Mouse (Mus musculus) granulocyte monocyte progenitor cell, adult 5-6 weeks (primary cell): ENCODE data around the gene Rgs6. TPM values are rescaled to one million over a fixed set of nuclear protein-coding genes. Genes with fewer than 3 reads are reported as not detected.
A peak's percentile ranks its signal among the peaks of the same experiment; 100 is the strongest.

Source experiments
- ATAC-seq: replicated peaks from 2 replicates; pipeline ENCODE4 v1.8.0; 2016; ENCODE audit warnings: mild to moderate bottlenecking, moderate TSS enrichment, inconsistent platforms; ENCODE audit not compliant: poor library complexity, severe bottlenecking
- total RNA-seq, 2 experiments: library from RNA; stranded (forward) in 1 of 2; stranded (reverse) in 1 of 2; fragments of 200-712, 200-1000 nt in 1 of 2; fragments of >200 nt in 1 of 2; fragmentation: Nextera tagmentation in 1 of 2; gene quantifications; 2 replicates each; pipeline ENCODE4 v1.2.3; 2014 to 2017

The Rgs6 gene
- total RNA-seq, 2 experiments from 2014 or later: not detected

GRCm38 (mm10) chr12:83112283-83112682, 524.2 kb downstream of the Rgs6 start:
- no peak for ATAC-seq

GRCm38 (mm10) chr12:83112901-83113628, 525.0 kb downstream of the Rgs6 start:
- no peak for ATAC-seq

DNA sequence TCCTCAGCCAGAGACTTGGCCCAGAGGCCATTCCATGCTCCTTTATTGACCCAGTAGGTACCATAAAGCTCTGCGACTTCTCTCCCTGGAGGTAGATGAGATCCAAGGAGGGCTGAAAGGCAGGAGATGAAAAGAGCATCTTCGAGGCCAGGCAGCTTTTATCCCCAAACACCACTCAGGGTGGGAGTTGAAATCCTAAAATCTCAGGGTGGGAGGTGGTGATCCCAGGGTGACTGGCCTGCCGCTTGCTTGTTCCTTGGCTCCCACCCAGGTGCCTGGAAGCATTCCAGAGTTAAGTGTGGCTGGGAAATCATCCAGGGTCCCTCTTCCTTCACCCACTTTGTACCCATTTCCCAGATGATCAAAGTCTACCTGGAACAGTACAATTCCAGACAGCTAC, 525.9 kb downstream of the Rgs6 start:
- ATAC-seq: no peak

- peak; percentile 40; the same call in 1 of the 2 replicates for ATAC-seq
These were observed 526.4 kb downstream of the Rgs6 start for GRCm38 (mm10) chr12:83114396-83115053.

DNA sequence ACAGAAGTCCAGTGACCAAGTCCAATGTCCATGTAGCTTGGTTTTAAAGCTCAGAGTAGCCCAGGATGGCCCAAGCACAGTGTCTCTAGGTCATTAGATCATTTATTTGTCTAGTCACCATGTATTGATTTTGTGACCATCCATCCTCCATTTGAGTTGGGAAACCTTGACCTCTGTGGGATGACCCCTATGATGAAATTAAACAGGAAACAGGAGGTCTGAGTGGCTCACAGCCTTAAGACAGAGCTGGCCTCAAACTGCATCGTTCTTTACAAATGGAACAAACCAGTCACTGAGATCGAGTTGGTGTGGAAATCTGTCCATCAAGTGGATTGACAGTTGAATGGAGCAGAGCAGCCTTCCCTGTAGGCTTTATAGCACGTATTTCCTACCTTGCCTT, 536.0 kb downstream of the Rgs6 start:
- ATAC-seq: no peak; the same call in 1 of the 2 replicates

DNA sequence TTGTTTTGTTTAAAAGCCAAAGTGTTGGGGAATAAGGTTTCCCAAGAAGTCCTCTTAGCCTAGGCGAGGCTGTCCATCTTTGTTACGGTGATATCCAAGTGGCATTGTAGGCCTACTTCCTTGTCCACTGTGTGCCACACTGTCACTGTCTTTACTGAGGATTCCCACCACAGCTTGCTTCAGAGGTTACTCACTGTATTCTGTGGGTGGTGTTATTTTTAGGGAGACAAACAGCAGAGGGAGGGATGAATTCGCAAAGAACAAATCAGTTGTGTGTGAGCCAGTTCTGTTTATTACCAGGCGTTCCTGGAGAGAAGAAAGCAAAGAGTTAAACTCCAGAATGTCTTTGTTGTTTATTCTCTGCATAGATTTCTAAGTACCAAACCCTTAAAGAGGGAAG, 537.2 kb downstream of the Rgs6 start:
- no peak for ATAC-seq

- no peak for ATAC-seq
These were observed 538.8 kb downstream of the Rgs6 start for GRCm38 (mm10) chr12:83126923-83127322.

DNA sequence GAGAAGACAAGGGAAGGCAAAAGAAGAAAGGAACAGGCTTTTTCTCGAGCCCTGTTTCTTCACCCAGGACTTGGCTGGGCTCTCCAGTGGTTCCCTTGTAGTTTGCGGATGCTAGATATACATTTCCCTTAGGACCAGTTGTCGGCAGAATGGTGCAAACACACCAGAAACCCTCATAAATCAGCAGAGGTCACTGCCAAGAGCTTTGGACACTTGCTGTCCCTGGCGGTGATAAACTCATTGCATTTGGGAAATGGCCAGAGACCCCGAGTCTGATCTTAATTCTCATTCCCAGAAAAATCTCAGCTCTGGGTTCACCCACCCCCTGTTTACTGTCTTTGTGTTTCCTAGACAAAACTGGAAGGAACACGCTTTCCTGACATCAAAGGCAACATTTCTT, 539.9 kb downstream of the Rgs6 start:
- ATAC-seq: no peak

DNA sequence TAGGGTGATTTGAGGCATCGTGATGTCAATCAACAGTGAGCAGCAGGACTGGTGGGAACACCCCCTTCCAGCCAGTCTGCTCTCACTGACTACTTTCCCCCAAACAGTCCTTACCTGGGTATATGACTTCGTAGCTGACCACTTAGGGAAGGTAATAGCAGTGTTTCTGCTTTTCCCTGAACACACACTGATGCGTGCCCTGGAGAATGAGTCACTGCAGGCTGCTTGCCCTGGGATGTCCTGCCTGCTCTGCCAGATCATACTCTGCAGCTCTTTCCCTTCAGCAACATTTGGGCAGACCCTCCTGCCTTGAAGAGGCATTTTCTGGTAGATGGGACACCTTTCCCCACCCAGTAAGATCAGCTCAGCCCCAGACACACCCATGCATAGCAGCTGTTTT, 540.5 kb downstream of the Rgs6 start:
- ATAC-seq: no peak

DNA sequence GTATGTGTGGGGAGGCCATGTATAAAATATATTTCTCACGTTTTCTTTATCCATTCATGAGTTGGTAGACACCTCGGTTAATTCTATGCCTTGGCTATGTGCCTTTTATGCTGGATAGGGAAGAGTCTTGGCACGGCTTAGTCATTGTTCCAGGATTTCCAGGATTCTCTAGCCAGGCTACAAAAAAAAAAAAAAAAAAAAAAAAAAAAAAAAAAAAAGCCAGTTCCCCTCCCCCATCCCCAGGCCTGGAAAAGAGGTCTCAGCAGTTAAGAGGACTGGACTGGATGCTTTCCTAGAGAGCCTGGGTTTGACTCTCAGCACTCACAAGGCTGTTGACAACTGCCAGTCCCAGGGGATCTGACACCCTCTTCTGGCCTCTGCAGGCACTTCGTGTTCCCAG, 543.3 kb downstream of the Rgs6 start:
- no peak for ATAC-seq

GRCm38 (mm10) chr12:83133827-83134226, 545.7 kb downstream of the Rgs6 start:
- no peak for ATAC-seq

DNA sequence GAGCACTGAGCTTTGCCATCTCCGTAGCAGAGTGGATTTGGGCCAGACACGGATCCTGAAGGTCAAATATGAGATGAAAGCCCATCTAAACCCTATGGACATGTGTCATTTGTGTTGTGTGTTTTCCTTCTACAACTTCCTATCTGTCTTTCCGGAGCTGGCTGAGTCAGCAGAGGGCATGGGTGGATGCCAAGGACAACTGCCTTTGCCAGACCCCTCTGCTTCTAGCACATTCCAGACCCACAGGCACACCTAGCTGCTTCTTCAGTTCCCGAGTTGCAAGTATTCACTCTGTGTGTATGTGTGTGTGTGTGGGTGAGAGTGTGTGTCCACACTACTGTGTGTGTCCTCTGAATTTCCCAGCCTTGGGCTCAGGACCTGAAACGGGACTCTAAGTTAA, 547.9 kb downstream of the Rgs6 start:
- ATAC-seq: no peak

DNA sequence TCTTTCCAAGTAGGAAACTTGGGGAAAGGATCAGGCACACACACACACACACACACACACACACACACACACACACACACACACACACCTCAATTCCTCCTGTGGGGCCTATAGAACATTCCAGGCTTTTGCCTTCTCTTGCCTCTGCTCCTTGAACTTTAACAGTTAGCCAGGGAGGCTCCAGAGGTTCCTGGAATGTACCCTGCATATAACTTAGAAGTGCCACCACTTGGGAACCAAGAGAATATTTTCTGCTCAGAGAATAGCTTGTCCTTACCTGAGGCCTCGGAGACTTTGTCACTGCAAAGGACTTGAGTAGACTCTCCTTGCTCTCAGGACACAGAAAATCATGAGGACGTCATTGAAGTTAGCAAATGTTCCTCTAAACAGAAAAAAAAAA, 548.4 kb downstream of the Rgs6 start:
- no peak for ATAC-seq

GRCm38 (mm10) chr12:83137001-83137400, 548.9 kb downstream of the Rgs6 start:
- ATAC-seq: no peak

DNA sequence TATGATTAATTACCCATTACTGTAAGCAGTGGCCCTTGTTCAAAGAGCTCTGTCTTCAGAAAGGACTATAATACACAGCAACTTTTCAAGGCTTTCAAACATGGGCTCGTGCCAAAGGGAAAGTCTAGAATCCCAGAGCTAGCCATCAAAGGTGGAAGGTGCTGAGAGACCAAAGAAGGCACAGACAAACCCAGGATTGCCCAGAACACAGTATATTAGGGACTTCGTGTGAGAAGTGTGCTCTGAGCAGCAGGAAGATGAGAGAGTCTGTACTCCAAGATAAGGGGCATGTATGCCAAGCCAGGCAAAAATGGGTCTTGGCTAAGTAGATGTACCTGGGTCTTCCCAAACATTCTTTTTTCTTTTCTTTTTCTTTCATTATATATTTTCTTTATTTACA, 553.1 kb downstream of the Rgs6 start:
- ATAC-seq: no peak

GRCm38 (mm10) chr12:83142507-83142906, 554.4 kb downstream of the Rgs6 start:
- ATAC-seq: no peak

DNA sequence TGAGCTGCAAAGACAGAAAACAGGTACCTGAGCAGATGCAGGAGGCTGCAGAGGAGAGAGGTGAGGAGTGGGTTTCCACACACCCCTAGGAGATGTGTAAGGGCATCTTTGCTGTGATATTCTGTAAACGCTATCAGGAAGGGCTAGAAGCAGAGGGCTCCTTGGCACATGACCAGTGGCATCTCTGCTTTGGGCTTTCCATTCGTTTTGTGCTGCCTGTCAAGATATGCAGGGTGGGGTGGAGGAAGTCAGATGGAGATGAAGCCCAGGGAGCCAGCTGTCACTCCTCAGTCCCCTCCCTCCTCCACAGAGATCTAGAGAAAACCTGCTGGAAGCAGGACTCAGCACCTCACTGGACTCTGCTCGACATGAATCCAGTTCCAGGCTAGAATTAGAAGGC, 555.0 kb downstream of the Rgs6 start:
- no peak for ATAC-seq

DNA sequence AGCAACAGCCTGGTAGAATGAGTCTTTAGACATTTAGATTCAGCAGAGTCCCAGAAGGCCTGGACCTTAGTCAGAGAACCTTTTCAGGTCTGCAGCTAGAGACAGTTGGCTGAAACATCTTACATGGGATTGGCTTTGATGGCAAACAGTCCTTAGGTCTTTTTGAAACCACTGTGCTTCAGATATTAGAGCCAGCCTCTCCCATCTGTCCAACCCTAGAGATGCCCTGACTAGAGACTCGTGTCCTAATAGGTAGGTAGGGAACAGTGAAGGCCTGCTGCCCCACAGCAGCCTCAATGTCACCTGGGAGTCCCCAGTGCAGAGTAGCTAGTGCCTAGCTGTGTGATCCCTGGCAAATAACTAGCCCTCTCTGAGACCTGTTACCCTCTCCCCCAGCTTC, 555.5 kb downstream of the Rgs6 start:
- no peak for ATAC-seq

DNA sequence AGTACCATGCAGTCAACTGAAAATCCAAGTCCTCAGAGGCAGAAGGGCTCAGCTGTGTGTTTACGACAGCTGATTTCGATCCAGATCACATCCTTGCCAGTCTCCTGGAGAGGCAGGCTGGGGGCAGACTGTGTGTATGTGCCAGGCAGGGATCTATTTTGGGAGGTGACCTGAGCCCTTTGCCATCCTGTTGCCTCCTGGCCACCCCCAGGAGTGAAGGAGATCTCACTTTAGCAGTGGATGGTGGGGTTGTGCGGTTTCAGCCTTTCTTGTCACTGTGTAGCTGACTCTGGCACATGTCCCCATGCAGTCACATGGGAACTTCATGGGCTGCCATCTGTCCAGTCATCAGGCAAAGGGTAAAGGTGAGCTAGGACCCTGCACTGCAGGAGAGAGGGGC, 557.0 kb downstream of the Rgs6 start:
- no peak for ATAC-seq

DNA sequence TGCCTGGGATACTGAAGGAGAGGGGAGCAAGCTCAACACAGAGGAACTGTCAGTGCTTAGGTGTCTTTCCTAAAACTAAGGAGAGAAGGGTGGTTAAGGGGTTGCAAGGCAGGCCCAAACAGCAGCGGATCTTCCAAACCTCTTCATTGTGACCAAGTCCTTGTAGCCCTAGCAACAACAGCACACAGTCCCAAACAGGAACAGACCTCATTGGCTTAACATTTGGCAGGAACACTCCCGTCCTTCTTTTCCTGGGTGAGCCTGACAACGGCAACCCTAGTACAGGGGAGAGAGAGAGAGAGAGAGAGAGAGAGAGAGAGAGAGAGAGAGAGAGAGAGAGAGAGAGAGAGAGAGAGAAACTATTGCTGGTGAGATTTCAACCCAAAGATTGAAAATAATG, 557.8 kb downstream of the Rgs6 start:
- ATAC-seq: no peak

DNA sequence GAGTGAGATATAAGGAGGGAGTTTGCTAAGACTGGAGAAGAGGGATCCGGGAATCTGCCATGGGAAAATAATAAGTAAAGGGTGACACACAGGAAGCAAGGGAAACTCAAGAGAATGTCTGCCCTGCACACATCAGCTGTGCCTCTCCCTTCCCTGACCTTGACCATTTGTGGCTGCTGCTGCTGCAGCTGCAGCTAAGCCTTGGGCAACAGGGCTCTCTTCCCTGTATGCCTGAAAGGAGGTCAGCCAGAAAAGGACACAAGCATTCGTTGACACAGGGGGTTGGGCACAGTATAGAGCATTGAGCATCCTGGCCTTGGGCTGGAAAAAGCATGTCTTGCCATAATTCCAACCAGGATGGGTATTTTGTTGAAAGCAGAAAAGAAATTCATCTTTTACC, 558.8 kb downstream of the Rgs6 start:
- ATAC-seq: no peak

- ATAC-seq: no peak
These were observed 561.9 kb downstream of the Rgs6 start for GRCm38 (mm10) chr12:83150030-83150429.
